Mouse (Mus musculus) embryonic facial prominence, embryonic 12.5 days (tissue): Measurements from ENCODE around the gene Shox2. TPM values are rescaled to one million over a fixed set of nuclear protein-coding genes. Genes with fewer than 3 reads are reported as not detected.

Experiments
- ATAC-seq: fragments of 200-750 bp; cut with Nextera tagmentation; 2 replicates; pipeline ENCODE4 v1.8.0; 2017; ENCODE audit not compliant: insufficient number of reproducible peaks, insufficient read depth, low FRiP score, low TSS enrichment
- H3K27ac ChIP-seq: fragments of 300-500 bp; sonication (generic); 2 replicates; pipeline ENCODE4 v1.5.1; 2016; ENCODE audit warnings: mild to moderate bottlenecking
- H3K27me3 ChIP-seq: fragments of 300-500 bp; sonication (generic); 2 replicates; pipeline ENCODE4 v1.6.1; 2016; ENCODE audit warnings: mild to moderate bottlenecking, moderate library complexity
- H3K36me3 ChIP-seq: fragments of 300-500 bp; sonication (generic); 2 replicates; pipeline ENCODE4 v1.6.1; 2016; ENCODE audit warnings: mild to moderate bottlenecking
- H3K4me1 ChIP-seq: fragments of 300-500 bp; sonication (generic); 2 replicates; pipeline ENCODE4 v1.6.1; 2016
- H3K4me2 ChIP-seq: fragments of 300-500 bp; sonication (generic); replicated peaks from 2 replicates; pipeline ENCODE4 v1.6.1; 2016; ENCODE audit warnings: mild to moderate bottlenecking, moderate library complexity
- H3K4me3 ChIP-seq: fragments of 300-500 bp; sonication (generic); 2 replicates; pipeline ENCODE4 v1.5.1; 2016; ENCODE audit warnings: mild to moderate bottlenecking
- H3K9ac ChIP-seq: fragments of 300-500 bp; sonication (generic); 2 replicates; pipeline ENCODE4 v1.6.1; 2016; ENCODE audit warnings: mild to moderate bottlenecking, moderate library complexity
- H3K9me3 ChIP-seq: fragments of 300-500 bp; sonication (generic); 2 replicates; pipeline ENCODE4 v1.6.1; 2016; ENCODE audit warnings: mild to moderate bottlenecking, moderate library complexity
- WGBS: fragments of 180-500 bp; shearing (Covaris S2); methylation state at CpG from one replicate; pipeline ENCODE4 v1.1.7; 2016; 5-methylcytosine and 5-hydroxymethylcytosine counted together
- polyA plus RNA-seq: library from polyadenylated mRNA; unstranded; fragments of >200 nt; fragmentation: Nextera tagmentation; extraction: Ambion mirVana; gene quantifications from 2 replicates; pipeline ENCODE4 v1.2.1, GENCODE M21; 2016

Shox2 gene
- polyA plus RNA-seq: 31.6 and 38.4 TPM in 2 replicates

DNA sequence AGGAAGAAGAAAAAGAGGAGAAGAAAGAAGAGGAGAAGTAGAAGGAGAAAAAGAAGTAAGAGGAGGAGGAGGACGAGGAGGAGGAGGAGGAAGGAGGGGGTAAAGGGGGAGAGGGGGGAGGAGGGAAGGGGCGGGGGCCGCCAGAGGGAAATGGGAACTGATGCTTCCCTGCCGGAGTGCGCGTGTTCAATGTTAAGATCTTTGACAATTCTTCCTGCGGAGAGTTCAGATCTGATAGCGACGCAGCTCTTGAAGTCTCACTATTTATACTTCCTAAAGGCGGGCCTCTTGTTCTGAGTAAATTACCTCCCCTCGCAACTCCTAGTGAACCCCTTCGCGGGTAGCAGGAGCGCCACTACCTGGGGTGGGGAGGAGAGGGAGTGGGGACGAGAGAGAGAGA is at the start of gene Shox2:
Gene Shox2, minus strand, starts transcription at position 66 of the 400 bp plus-strand sequence.
- ATAC-seq: no peak
- no peaks in the 10 kb centered on the region for H3K9me3 ChIP-seq
- H3K36me3 ChIP-seq: no peaks in the 10 kb centered on the region
- H3K4me2 ChIP-seq: peak within 1 kb of the TSS; percentile 66
- H3K27me3 ChIP-seq: peaks cover 33% of the 10 kb centered on the region
- peak within 1 kb of the TSS; percentile 93 for H3K27ac ChIP-seq
- peak within 1 kb of the TSS; percentile 76 for H3K9ac ChIP-seq
- WGBS: under 1% methylated on average over 13 of the region's 15 CpGs
- peak within 1 kb of the TSS; percentile 54 for H3K4me3 ChIP-seq
- peaks cover 29% of the 10 kb centered on the region for H3K4me1 ChIP-seq

DNA sequence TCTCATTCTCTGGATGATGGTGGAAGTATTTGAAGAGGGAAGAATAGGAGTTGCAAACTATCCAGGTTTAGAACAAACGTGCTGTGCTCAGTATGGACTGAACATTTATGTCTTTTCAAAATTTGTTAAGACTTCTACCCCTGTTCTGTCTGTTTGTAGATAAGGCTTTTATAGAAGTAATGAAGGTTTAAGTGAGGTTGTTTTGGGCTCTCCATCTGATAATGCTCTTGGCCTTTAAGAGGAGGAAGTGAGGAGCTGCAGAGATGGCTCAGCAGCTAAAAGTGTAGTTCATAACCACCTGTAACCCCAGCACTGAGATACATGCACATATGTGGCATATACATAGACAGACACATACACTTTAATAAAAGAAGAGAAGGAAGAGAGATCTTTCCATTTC is 15.2 kb upstream of the Shox2 start:
- H3K36me3 ChIP-seq: peaks cover 24% of the 10 kb centered on the region
- ATAC-seq: no peak

DNA sequence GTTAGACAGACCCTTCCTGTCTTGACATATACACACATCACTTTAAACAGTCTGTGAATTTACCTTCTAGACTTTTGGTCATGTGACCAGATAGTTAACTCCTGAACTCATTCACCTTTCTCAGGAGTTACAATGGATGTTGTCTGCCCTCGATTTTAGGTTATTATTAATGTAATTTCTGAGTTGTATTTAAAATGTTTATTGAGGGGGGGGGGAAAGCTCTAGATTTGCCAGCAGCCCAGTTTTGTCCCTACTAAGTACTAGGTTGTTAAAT is 4.7 kb upstream of the Shox2 start:
- Histone ChIP-seq H3K27me3 (peaks cover 7% of the 10 kb centered on the region), H3K9me3 (no peaks in the 10 kb centered on the region), H3K4me1 (peaks cover 13% of the 10 kb centered on the region; the same call in 1 of the 2 replicates), H3K4me3 (peak overlapping the region; percentile 72), H3K36me3 (no peaks in the 10 kb centered on the region), H3K9ac (peak overlapping the region; percentile 80), H3K27ac (no peak overlapping the region), H3K4me2 (peak overlapping the region; percentile 69)
- 14% methylated on average over 1 of the region's 1 CpGs for WGBS
- ATAC-seq: no peak

More for the DNA sequence above, 15.2 kb upstream of the Shox2 start:
- Histone ChIP-seq H3K27ac (no peak overlapping the region), H3K4me1 (no peaks in the 10 kb centered on the region), H3K27me3 (no peaks in the 10 kb centered on the region), H3K9me3 (no peaks in the 10 kb centered on the region), H3K4me2 (no peak overlapping the region), H3K4me3 (no peak overlapping the region), H3K9ac (no peak overlapping the region)
- 97% methylated on average over 1 of the region's 1 CpGs for WGBS

DNA sequence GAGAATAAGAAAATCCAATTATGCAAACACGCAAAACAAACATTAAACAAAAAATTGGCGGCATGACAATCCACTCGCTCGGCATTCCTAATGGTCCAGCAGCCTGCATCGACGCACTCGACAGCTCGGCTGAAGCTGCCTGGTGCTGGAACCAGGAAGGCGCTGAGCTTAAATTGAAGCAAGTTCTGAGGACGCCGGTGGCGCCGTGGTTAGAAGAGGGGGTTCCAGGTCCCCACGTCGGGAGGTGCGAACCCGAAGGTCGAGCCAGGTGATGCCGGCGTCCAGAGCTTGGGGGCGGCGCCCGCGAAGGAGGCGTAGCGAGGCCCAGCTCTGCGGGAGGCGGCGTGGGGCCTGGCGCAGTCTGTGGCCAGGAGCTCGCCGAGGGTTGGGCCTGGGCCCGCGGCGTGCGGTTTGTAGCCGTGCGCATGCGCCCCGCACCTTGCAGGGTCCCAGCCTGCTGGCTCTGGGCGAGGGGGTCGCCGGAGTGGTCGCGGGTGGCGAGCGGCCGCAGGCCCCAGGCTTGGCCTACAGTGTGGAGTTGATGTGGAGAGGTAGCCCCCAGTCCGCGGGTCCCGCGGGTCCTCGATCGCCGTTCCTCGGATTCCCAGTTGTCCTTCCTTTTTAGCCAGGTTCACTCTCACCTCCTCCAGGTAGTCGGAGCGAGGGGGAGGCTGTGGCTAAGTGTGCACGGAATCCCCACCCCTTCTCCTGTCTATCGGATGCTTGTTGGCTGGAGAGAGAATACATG is 4.1 kb upstream of the Shox2 start:
- Histone ChIP-seq H3K27ac (peak overlapping the region; percentile 66), H3K4me2 (peak overlapping the region; percentile 69), H3K4me1 (peaks cover 17% of the 10 kb centered on the region; the same call in 1 of the 2 replicates), H3K4me3 (peak overlapping the region; percentile 72), H3K36me3 (no peaks in the 10 kb centered on the region), H3K27me3 (peaks cover 12% of the 10 kb centered on the region), H3K9me3 (no peaks in the 10 kb centered on the region), H3K9ac (peak overlapping the region; percentile 80)
- under 1% methylated on average over 60 of the region's 60 CpGs for WGBS
- peak; percentile 92 for ATAC-seq

DNA sequence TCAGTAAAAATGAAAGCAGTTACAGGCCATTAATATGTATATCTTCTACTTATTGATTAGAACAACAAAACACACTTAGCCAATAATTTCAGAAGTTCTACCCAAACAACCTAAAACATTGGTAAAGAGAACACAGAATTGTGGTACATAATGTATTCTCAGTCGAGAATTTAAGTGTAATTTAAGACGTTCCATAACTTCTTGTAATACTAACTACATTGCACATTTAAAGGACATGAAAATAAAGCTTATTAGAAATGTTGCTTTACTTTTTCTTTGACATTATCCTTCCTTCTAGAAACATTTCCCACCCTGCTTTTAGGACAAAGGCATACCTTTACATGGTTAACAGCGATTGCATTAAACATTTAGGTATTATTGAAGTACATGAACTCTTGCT is 1.9 kb upstream of the Shox2 start:
- peaks cover 25% of the 10 kb centered on the region for H3K27me3 ChIP-seq
- H3K4me3 ChIP-seq: no peak overlapping the region
- H3K27ac ChIP-seq: no peak overlapping the region
- no peak for ATAC-seq
- no peaks in the 10 kb centered on the region for H3K9me3 ChIP-seq
- peaks cover 29% of the 10 kb centered on the region for H3K4me1 ChIP-seq
- H3K9ac ChIP-seq: no peak overlapping the region
- H3K36me3 ChIP-seq: no peaks in the 10 kb centered on the region
- 12% methylated on average over 3 of the region's 3 CpGs for WGBS
- H3K4me2 ChIP-seq: no peak overlapping the region

DNA sequence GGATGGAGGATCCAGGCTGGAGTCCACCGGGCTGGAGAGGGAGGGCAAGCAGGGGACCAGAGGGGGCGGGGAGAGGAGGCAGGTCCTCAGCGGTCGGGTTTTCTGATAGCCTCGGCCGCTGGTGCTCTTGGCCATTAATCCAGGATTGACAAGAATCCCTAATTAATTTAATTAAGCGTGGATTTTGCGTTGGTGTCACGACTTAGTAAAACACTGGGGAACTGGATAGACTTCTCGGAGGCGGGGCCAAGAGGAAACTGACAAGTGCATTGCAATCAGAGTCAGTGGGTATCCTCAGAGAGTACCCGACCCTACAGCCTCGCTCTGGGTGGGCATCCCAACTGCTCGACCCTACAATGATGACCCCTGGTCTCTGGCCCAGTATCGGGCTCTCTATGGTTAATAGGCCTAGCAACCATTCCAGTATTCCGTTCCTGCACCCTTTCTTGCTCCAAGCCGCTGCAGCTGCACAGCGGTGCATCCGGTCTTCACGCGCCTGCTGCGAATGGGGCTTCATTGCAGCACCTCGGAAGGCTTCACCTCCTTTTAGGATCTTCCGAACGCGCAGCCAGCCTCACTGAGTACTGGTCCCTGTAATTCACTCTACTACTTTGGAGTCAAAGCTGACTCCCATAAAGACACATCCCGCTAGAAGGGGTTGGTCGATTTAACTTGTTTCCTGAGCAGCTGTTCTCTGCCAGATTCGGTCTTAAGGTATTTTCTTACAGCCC is 775 bp upstream of the Shox2 start:
- 0 out of 2 replicates have a peak overlapping the region, but pooled peaks have one; percentile 76 for H3K9ac ChIP-seq
- no peaks in the 10 kb centered on the region for H3K9me3 ChIP-seq
- WGBS: under 1% methylated on average over 29 of the region's 29 CpGs
- peaks cover 26% of the 10 kb centered on the region for H3K27me3 ChIP-seq
- no peak for ATAC-seq
- H3K4me3 ChIP-seq: peak overlapping the region; percentile 54
- no peaks in the 10 kb centered on the region for H3K36me3 ChIP-seq
- peaks cover 29% of the 10 kb centered on the region for H3K4me1 ChIP-seq
- no peak overlapping the region; the same call in 1 of the 2 replicates for H3K27ac ChIP-seq
- peak overlapping the region; percentile 66 for H3K4me2 ChIP-seq

DNA sequence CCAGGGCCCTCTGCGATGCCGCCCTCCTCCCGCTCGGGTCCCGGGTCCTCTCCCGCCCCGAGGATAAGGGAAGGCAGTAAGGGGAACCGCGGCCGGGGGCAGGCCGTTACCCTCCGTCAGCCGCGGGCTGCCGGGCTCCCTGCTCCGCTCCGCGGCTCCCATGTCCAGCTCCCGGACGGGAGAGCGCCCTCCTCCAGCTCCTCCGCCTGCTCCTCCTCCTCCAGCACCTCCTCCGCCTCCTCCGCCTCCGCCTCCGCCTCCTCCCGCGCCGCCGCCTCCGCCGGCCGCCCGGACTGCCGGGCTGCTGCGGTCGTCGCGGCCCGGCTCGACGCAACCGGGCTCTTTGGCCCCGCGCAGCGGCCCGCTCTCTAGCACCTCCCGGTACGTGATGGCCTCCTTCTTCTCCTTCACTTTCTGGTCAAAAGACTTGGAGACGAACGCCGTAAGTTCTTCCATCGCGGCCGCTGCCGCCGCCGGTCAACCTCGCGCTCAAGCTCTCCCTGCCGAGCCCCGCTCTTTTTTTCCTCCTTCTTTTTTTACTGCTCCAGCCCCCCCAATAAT is 390 bp downstream of the Shox2 start, which contains the start of gene Rsrc1:
Gene Rsrc1, plus strand, starts transcription at position 290 of the 561 bp plus-strand sequence.
- peaks cover 24% of the 10 kb centered on the region for H3K4me1 ChIP-seq
- peak within 1 kb of the TSS; percentile 54 for H3K4me3 ChIP-seq
- peak within 1 kb of the TSS; percentile 76 for H3K9ac ChIP-seq
- peak within 1 kb of the TSS; percentile 93 for H3K27ac ChIP-seq
- no peaks in the 10 kb centered on the region for H3K9me3 ChIP-seq
- WGBS: under 1% methylated on average over 46 of the region's 62 CpGs
- ATAC-seq: peak; percentile 50; the same call in 1 of the 2 replicates
- H3K27me3 ChIP-seq: peaks cover 33% of the 10 kb centered on the region
- H3K36me3 ChIP-seq: no peaks in the 10 kb centered on the region
- H3K4me2 ChIP-seq: peak within 1 kb of the TSS; percentile 66

DNA sequence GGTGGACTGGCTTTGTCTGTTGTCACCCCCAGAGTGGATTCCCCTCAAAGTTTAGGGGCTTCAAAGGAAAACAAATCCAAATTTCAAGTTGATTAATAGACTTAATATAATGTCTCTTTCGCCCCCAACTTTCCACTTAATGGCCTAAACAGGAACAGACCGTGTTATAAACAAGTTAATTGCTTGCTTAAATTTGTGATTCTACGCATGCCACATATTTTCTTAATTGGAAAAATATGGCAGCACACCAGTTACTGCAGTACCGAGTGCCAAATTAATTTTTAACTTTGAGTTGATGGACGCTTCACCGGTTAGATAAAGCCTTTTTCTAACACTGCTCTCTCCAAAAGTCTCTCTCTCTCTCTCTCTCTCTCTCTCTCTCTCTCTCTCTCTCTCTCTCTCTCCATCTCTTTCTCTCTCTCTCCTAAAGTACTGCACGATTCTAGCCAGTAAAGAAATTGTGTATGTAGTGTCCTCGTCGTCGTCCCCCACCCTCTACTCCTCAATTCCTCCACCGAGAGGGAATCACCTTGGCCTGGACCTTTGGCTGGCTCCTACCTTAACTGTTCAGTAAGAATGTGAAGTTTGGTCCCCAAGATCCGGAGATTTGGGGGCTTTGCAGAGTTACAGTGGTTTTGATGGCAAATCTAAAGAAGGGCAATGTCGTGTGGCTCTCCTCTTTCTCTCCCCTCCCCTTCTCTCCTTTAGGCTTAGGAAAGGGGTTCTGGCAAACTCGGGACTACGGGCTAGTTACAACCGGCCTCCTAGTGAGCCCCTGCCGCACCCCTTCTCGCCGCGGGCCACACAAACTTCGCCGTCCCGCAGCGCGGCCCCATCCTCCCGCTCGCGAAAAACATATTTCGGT is 1.2 kb downstream of the Shox2 start:
- Histone ChIP-seq H3K4me3 (peak overlapping the region; percentile 54), H3K4me2 (peak overlapping the region; percentile 66), H3K27me3 (peaks cover 33% of the 10 kb centered on the region), H3K4me1 (peaks cover 23% of the 10 kb centered on the region), H3K27ac (peak overlapping the region; percentile 93), H3K9me3 (no peaks in the 10 kb centered on the region), H3K36me3 (no peaks in the 10 kb centered on the region), H3K9ac (peak overlapping the region; percentile 76)
- no peak for ATAC-seq
- 2% methylated on average over 29 of the region's 29 CpGs for WGBS

DNA sequence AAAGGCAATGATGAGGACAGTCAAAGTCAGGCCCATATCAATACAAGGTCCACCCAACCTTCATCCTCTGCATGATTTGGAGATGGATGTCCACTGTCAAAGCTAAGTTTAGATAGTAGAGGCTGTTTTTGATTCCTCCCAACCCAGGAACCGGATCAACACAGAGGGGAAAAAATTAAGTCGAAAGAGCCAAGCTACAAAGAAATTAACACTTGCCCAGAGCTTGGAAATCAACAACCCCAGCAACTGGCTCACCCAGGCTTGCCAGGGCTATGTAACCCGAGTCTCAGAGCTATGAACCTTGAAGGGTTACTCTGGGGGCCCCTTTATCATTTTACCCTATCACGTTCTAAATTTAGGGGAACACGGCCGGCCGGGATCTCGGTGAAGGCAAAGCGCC is 2.1 kb downstream of the Shox2 start:
- H3K36me3 ChIP-seq: no peaks in the 10 kb centered on the region
- peak overlapping the region; percentile 76; the same call in 1 of the 2 replicates for H3K9ac ChIP-seq
- H3K4me1 ChIP-seq: peaks cover 23% of the 10 kb centered on the region
- ATAC-seq: no peak
- peak overlapping the region; percentile 66 for H3K4me2 ChIP-seq
- peak overlapping the region; percentile 54 for H3K4me3 ChIP-seq
- H3K27ac ChIP-seq: peak overlapping the region; percentile 64; the same call in 1 of the 2 replicates
- H3K27me3 ChIP-seq: peaks cover 39% of the 10 kb centered on the region
- 2% methylated on average over 9 of the region's 9 CpGs for WGBS
- no peaks in the 10 kb centered on the region for H3K9me3 ChIP-seq

DNA sequence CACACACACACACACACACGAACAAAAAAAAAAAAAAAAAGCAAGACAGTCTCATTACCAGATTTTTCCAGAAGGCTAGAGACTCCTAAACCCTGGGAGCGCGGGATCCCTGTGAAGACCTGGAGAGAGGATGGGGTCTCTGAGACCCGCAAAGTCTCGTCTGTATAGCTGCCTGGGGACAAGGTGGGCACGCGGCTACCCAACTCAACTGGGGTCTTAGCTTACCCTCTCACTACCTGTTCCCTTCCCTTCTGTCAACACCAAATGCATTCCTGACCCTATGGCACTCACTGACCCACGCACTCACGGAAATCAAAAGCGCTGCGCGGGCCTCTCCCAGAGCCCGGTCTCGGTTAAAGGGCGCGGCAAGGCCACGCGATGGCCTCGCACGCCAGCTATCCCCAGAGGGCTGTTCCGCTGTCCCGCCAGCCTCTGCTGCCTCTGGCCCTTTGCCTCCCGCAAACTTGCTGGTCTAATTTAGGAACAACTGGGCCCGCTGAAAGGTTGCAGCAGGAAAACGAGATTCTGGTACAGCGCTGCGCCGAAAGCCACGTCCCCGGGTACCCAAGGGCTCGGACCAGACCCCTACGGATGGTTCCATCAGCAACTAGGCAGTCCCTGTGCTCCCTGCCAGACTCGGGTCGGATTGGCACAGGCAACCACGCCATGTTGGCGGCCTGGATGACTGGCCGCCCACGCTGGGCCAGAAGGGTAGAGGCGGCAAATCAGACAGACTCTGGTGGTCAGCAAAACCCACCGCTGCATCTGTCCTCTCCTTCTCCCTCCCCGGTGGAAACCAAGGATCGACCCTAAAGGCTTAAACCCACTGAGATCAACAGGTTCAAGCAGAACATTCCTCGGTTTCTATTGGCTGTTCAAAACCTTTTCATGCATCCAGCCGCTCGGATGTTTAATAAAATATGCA is 2.9 kb downstream of the Shox2 start:
- ATAC-seq: no peak
- H3K27ac ChIP-seq: peak overlapping the region; percentile 64
- peak overlapping the region; percentile 76 for H3K9ac ChIP-seq
- H3K27me3 ChIP-seq: peaks cover 47% of the 10 kb centered on the region
- peak overlapping the region; percentile 54 for H3K4me3 ChIP-seq
- no peaks in the 10 kb centered on the region for H3K36me3 ChIP-seq
- WGBS: 2% methylated on average over 45 of the region's 45 CpGs
- peak overlapping the region; percentile 66 for H3K4me2 ChIP-seq
- no peaks in the 10 kb centered on the region for H3K9me3 ChIP-seq
- peaks cover 23% of the 10 kb centered on the region for H3K4me1 ChIP-seq
